Mouse (Mus musculus) kidney, adult 2 months (tissue): ENCODE results near the gene Gm20683.

Source experiments
- CTCF ChIP-seq: fragments of 200-500 bp; conservative IDR thresholded peaks from 2 replicates; pipeline ENCODE4 v1.5.1; 2011; ENCODE audit warnings: low read depth, mild to moderate bottlenecking, control low read depth, low read length, moderate library complexity, mixed read lengths; ENCODE audit not compliant: insufficient read depth, insufficient read length
- POLR2A ChIP-seq: fragments of 200-500 bp; IDR thresholded peaks from one replicate; pipeline ENCODE4 v1.6.1; 2011; ENCODE audit warnings: low read depth, low read length, control low read depth

GRCm38 (mm10) chr17:25810890-25811289 is 30.7 kb downstream of the Gm20683 start:
- TF ChIP-seq POLR2A (no peak), CTCF (no peak)
